Mouse (Mus musculus) telencephalon, adult 2 months (tissue): Measurements from ENCODE around the gene Thbs4.

ENCODE experiments used
- DNase-seq: peaks from one replicate; pipeline ENCODE4 v3.0.0-alpha.2; 2011; ENCODE audit warnings: low read depth, low spot score

Gene Thbs4

GRCm38 (mm10) chr13:92717851-92718665 is 76.6 kb downstream of the Thbs4 start:
- no peak for DNase-seq

- no peak for DNase-seq
These were observed 82.0 kb downstream of the Thbs4 start for GRCm38 (mm10) chr13:92712619-92713018.

GRCm38 (mm10) chr13:92711821-92712220 is 82.8 kb downstream of the Thbs4 start:
- DNase-seq: no peak

- DNase-seq: no peak
These were observed 84.3 kb downstream of the Thbs4 start for GRCm38 (mm10) chr13:92710361-92710760.

- DNase-seq: no peak
These were observed 85.1 kb downstream of the Thbs4 start for GRCm38 (mm10) chr13:92709535-92709934.

GRCm38 (mm10) chr13:92708466-92708865 is 86.2 kb downstream of the Thbs4 start:
- no peak for DNase-seq

GRCm38 (mm10) chr13:92707941-92708340 is 86.7 kb downstream of the Thbs4 start:
- no peak for DNase-seq

- no peak for DNase-seq
These were observed 88.1 kb downstream of the Thbs4 start for GRCm38 (mm10) chr13:92706342-92707061.

GRCm38 (mm10) chr13:92705016-92705535 is 89.5 kb downstream of the Thbs4 start:
- no peak for DNase-seq

- DNase-seq: no peak
These were observed 90.4 kb downstream of the Thbs4 start for GRCm38 (mm10) chr13:92704189-92704588.

- DNase-seq: peak; percentile 87
These were observed 91.2 kb downstream of the Thbs4 start for GRCm38 (mm10) chr13:92703241-92704027.

- DNase-seq: no peak
These were observed 92.6 kb downstream of the Thbs4 start for GRCm38 (mm10) chr13:92702035-92702434.
